Mouse (Mus musculus) forebrain, embryonic 15.5 days (tissue): ENCODE data around the gene Isg20l2. TPM values are rescaled to one million over a fixed set of nuclear protein-coding genes. Genes with fewer than 3 reads are reported as not detected.

Source experiments
- ATAC-seq: fragments of 200-750 bp; cut with Nextera tagmentation; replicated peaks from 2 replicates; pipeline ENCODE4 v1.8.0; 2017; ENCODE audit warnings: mild to moderate bottlenecking, moderate TSS enrichment, moderate library complexity
- H3K27ac ChIP-seq: fragments of 300-500 bp; sonication (generic); replicated peaks from 2 replicates; pipeline ENCODE4 v1.5.1; 2015; ENCODE audit warnings: mild to moderate bottlenecking, inconsistent platforms
- H3K27me3 ChIP-seq: fragments of 300-500 bp; sonication (generic); 2 replicates; pipeline ENCODE4 v1.6.1; 2015; ENCODE audit warnings: inconsistent platforms
- H3K36me3 ChIP-seq: fragments of 300-500 bp; sonication (generic); 2 replicates; pipeline ENCODE4 v1.6.1; 2015; ENCODE audit warnings: mild to moderate bottlenecking, inconsistent platforms
- H3K4me1 ChIP-seq: fragments of 300-500 bp; sonication (generic); 2 replicates; pipeline ENCODE4 v1.6.1; 2015; ENCODE audit warnings: inconsistent platforms
- H3K4me2 ChIP-seq: fragments of 300-500 bp; sonication (generic); replicated peaks from 2 replicates; pipeline ENCODE4 v1.6.1; 2015; ENCODE audit warnings: mild to moderate bottlenecking, inconsistent platforms
- H3K4me3 ChIP-seq: fragments of 300-500 bp; sonication (generic); 2 replicates; pipeline ENCODE4 v1.5.1; 2015; ENCODE audit warnings: mild to moderate bottlenecking, inconsistent platforms
- H3K9ac ChIP-seq: fragments of 300-500 bp; sonication (generic); replicated peaks from 2 replicates; pipeline ENCODE4 v1.6.1; 2015; ENCODE audit warnings: mild to moderate bottlenecking, inconsistent platforms
- H3K9me3 ChIP-seq: fragments of 300-500 bp; sonication (generic); 2 replicates; pipeline ENCODE4 v1.6.1; 2016; ENCODE audit warnings: inconsistent platforms
- WGBS: fragments of 180-500 bp; shearing (Covaris S2); methylation state at CpG from one replicate; pipeline ENCODE4 v1.1.7; 2015; ENCODE audit warnings: mixed read lengths; 5-methylcytosine and 5-hydroxymethylcytosine counted together
- polyA plus RNA-seq: library from polyadenylated mRNA; unstranded; fragments of >200 nt; fragmentation: Nextera tagmentation; extraction: Ambion mirVana; gene quantifications from 2 replicates; pipeline ENCODE4 v1.2.1, GENCODE M21; 2015

Gene Isg20l2
- polyA plus RNA-seq, 1 experiment from 2014 or later, result 50.0 TPM

DNA sequence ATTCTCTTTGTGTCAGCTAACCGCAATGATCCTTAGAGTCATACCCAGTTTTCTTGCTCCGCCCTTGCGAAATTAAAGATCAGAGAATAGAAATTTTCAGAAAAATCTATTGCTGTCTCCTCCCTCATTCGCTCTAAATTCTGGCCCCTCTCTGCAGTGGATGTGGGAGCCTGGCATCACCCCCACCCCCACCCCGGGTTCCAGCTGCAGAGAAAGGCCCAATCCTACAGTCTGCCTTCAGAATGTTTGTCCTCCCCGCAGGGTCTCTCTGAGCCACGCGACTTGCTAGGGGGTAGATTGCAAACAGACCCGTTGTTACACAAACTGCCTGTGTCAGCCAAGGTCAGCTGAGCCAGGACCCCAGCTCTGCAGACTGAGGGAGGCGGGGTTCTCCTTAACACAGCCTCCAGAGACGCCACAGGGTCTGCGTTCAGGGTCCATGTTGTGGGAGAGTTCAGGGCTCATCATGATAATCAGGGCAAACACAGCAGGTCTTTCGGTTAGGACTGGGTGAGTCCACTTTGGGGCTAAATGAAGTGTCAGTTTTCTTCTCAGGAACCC, 19.9 kb downstream of the Isg20l2 start:
- H3K4me3 ChIP-seq, result no peak overlapping the region

DNA sequence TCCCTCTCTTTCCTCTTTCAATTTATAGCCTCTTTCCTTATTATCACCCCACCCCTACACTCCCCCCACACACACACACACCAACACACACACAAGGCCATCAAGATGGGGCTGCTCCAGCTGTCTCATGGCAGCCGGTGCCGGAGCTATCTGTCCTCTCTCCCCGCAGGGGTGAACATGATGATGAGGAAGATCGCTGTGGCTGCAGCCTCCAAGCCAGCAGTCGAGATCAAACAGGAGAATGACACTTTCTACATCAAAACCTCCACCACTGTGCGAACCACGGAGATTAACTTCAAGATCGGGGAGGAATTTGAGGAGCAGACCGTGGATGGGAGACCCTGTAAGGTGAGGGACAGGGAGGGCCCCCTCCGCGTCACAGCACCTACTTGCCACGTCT, 21.8 kb downstream of the Isg20l2 start:
- H3K4me1 ChIP-seq, result peaks cover 47% of the 10 kb centered on the region
- H3K27me3 ChIP-seq, result no peaks in the 10 kb centered on the region
- no peak overlapping the region for H3K27ac ChIP-seq
- no peak overlapping the region for H3K9ac ChIP-seq
- H3K9me3 ChIP-seq, result no peaks in the 10 kb centered on the region
- H3K36me3 ChIP-seq, result no peaks in the 10 kb centered on the region
- no peak for ATAC-seq
- H3K4me3 ChIP-seq, result no peak overlapping the region
- peak overlapping the region; percentile 6; the same call in 1 of the 2 replicates for H3K4me2 ChIP-seq
- WGBS, result 21% methylated on average over 12 of the region's 12 CpGs

More for the DNA sequence above, 19.9 kb downstream of the Isg20l2 start:
- H3K36me3 ChIP-seq, result no peaks in the 10 kb centered on the region
- no peak overlapping the region for H3K4me2 ChIP-seq
- H3K27ac ChIP-seq, result no peak overlapping the region
- no peak for ATAC-seq
- H3K9ac ChIP-seq, result no peak overlapping the region
- H3K27me3 ChIP-seq, result no peaks in the 10 kb centered on the region
- peaks cover 59% of the 10 kb centered on the region for H3K4me1 ChIP-seq
- WGBS, result 8% methylated on average over 13 of the region's 13 CpGs
- no peaks in the 10 kb centered on the region for H3K9me3 ChIP-seq

DNA sequence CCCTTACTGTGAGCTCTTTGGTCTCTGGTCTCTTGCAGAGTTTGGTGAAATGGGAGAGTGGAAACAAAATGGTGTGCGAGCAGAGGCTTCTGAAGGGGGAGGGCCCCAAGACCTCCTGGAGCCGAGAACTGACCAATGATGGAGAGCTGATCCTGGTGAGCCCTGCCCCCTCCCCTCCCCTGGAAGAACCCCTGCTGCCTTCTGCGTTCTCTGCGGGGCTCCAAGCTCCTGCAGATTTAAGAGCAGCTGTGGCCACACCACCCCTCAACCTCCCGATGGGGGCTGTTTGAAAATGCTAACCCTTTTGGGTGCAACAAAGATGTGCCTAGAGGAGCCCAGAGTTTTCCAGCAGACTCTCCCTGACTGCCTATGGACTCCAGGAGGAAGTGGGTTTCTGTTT, 22.3 kb downstream of the Isg20l2 start:
- Histone ChIP-seq H3K4me3 (no peak overlapping the region), H3K9me3 (no peaks in the 10 kb centered on the region), H3K27me3 (no peaks in the 10 kb centered on the region), H3K9ac (no peak overlapping the region), H3K27ac (no peak overlapping the region), H3K4me2 (peak overlapping the region; percentile 6; the same call in 1 of the 2 replicates), H3K36me3 (no peaks in the 10 kb centered on the region), H3K4me1 (peaks cover 42% of the 10 kb centered on the region)
- WGBS, result 9% methylated on average over 5 of the region's 5 CpGs
- no peak for ATAC-seq

DNA sequence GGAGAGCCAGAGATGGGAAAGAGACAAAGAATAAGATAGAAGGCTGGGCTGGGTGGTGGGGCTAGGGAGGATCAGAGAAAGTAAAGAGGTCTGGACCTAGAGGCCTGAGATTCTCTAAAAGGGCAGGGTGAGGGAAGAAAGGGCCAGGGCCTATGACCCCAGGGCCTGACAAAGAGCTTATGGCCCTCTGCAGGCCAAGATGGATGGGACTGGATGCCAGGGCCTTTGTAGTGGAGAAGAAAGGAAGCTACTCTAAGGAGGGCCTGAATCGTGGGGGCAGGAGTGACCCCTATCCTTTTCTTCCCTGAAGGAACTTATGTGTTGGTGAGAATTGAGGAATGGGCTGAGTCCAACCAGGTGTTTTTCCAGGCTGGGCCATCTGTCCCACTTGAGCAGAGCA, 27.9 kb downstream of the Isg20l2 start:
- Histone ChIP-seq H3K36me3 (no peaks in the 10 kb centered on the region), H3K27ac (no peak overlapping the region), H3K27me3 (no peaks in the 10 kb centered on the region), H3K4me2 (no peak overlapping the region), H3K4me1 (peaks cover 15% of the 10 kb centered on the region), H3K9ac (no peak overlapping the region), H3K9me3 (no peaks in the 10 kb centered on the region), H3K4me3 (no peak overlapping the region)
- WGBS, result 12% methylated on average over 1 of the region's 1 CpGs
- no peak for ATAC-seq

DNA sequence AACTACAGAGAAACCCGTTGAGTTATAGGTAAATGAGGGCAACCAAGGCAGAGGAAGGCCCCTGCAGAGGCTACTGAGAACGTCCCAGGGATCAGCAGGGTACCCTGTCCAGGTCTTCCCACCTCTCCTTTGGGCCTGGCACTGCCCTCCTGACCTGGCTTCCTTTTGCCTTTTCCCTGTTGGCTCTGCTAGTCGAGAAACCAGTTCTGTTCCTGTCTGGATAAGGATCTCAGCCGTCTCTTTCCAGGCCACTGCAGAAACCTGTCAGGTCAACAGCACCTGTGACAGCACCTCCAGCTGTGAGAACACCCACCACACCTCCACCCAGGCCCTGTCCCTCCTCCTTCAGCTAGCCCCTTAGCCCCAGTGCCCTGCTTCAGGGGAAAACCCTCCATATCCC, 28.4 kb downstream of the Isg20l2 start:
- no peak for ATAC-seq
- no peak overlapping the region for H3K4me2 ChIP-seq
- H3K36me3 ChIP-seq, result no peaks in the 10 kb centered on the region
- H3K4me1 ChIP-seq, result peaks cover 14% of the 10 kb centered on the region
- whole genome bisulfite sequencing, result 39% methylated on average over 4 of the region's 4 CpGs
- no peak overlapping the region for H3K9ac ChIP-seq
- H3K27ac ChIP-seq, result no peak overlapping the region
- no peaks in the 10 kb centered on the region for H3K27me3 ChIP-seq
- no peak overlapping the region for H3K4me3 ChIP-seq
- H3K9me3 ChIP-seq, result no peaks in the 10 kb centered on the region

DNA sequence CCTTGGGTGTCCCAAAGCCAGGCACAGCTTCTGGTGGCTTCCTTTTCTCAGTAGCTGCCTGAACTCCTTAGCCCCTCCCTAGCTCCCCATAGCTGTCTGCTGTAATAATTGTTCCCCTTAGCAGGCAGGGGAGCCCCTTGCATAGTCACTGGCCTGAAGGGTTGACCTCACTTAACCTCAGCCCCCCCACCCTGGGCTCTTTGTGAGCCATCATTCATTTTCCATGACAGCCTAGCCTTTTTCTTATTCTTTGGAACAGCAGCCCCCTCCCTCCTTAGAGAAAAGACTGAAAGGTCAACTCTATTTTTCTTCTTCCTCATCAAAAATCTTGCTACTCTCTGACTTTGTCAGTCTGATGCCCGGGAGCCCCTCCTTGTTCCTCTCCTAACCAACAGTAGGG, 28.9 kb downstream of the Isg20l2 start:
- H3K4me1 ChIP-seq, result peaks cover 14% of the 10 kb centered on the region
- H3K9ac ChIP-seq, result no peak overlapping the region
- H3K36me3 ChIP-seq, result no peaks in the 10 kb centered on the region
- H3K27ac ChIP-seq, result no peak overlapping the region
- H3K27me3 ChIP-seq, result no peaks in the 10 kb centered on the region
- ATAC-seq, result no peak
- 33% methylated on average over 1 of the region's 1 CpGs for WGBS
- no peak overlapping the region for H3K4me2 ChIP-seq
- H3K9me3 ChIP-seq, result no peaks in the 10 kb centered on the region
- H3K4me3 ChIP-seq, result no peak overlapping the region

GRCm38 (mm10) chr3:87959371-87959770, 29.3 kb downstream of the Isg20l2 start:
- Histone ChIP-seq H3K27ac (no peak overlapping the region), H3K4me1 (peaks cover 14% of the 10 kb centered on the region), H3K27me3 (no peaks in the 10 kb centered on the region), H3K4me2 (no peak overlapping the region), H3K4me3 (no peak overlapping the region), H3K9me3 (no peaks in the 10 kb centered on the region), H3K9ac (no peak overlapping the region), H3K36me3 (no peaks in the 10 kb centered on the region)
- WGBS, result 72% methylated on average over 7 of the region's 7 CpGs
- ATAC-seq, result no peak

GRCm38 (mm10) chr3:87960191-87960585, 30.1 kb downstream of the Isg20l2 start:
- Histone ChIP-seq H3K9me3 (no peaks in the 10 kb centered on the region), H3K4me1 (peaks cover 14% of the 10 kb centered on the region), H3K27ac (peak overlapping the region; percentile 97), H3K27me3 (no peaks in the 10 kb centered on the region), H3K4me3 (peak overlapping the region; percentile 55), H3K4me2 (peak overlapping the region; percentile 91), H3K36me3 (no peaks in the 10 kb centered on the region), H3K9ac (peak overlapping the region; percentile 82)
- ATAC-seq, result peak; percentile 2; the same call in 1 of the 2 replicates
- WGBS, result 4% methylated on average over 10 of the region's 10 CpGs

- Histone ChIP-seq H3K27me3 (no peaks in the 10 kb centered on the region), H3K36me3 (no peaks in the 10 kb centered on the region), H3K9me3 (no peaks in the 10 kb centered on the region), H3K9ac (peak overlapping the region; percentile 82), H3K27ac (peak overlapping the region; percentile 97), H3K4me1 (peaks cover 14% of the 10 kb centered on the region), H3K4me2 (peak overlapping the region; percentile 91), H3K4me3 (peak overlapping the region; percentile 55)
- peak; percentile 99 for ATAC-seq
- under 1% methylated on average over 27 of the region's 27 CpGs for WGBS
Observed at GRCm38 (mm10) chr3:87960586-87961191, 30.6 kb downstream of the Isg20l2 start.

DNA sequence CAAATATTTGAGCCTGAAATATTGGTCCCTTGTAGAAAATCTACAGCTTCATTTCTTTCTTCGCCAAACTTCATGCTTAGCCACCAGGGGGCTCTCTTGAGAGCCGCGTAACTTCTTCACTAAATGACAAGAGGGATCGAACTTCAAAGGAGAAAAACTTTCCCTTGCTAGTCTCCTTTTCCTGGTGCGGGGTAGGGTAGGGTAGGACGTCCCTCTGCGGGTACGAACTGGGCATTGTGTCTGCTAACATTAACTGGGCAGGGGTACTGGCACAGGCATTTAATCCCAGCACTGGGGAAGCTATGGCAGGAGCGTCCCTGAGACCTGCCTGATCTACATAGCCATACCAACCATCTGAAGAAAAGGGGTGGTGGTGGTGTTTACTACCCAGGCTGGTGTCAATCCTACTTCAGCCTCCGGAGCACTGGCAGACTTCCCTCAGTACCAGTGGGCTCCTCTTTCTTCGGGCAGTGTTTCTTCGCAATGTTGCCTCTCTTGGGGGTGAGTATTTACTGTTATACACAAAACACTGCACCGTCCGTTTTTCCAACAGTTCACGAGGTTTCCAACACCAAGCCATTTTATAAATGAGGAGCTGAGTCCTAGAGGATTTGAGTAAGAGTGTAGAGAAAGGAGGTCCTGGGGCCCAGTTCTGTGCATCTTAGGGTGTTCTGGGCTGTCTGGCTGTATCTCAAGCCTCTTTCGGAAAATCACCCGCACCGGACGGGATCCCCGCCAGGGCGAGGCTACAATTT, 40.2 kb downstream of the Isg20l2 start:
- peak overlapping the region; percentile 96 for H3K4me2 ChIP-seq
- peaks cover 47% of the 10 kb centered on the region for H3K4me1 ChIP-seq

DNA sequence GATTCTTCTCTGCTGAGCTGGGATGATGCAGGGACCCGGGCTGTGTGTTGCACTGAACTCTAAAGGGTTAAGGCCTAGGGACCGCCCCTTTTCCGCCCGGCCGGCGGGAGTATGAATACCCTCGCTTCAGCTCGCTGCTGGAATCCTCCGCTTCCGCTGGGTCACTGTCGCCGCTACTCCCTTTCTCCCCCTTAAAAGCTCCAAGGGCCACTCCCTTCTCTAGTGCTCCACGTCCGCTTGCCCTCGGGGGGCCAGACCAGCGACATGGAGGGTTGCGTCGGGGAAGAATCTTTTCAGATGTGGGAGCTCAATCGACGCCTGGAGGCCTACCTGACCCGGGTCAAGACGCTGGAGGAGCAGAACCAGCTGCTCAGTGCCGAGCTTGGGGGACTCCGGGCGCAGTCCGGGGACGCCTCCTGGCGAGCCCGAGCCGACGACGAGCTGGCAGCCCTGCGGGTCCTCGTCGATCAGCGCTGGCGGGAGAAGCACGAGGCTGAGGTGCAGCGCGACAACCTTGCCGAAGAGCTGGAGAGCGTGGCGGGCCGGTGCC, 40.9 kb downstream of the Isg20l2 start, which contains the start of gene Nes:
Gene Nes, plus strand, starts transcription at position 140 of the 550 bp plus-strand sequence.
- no peaks in the 10 kb centered on the region for H3K27me3 ChIP-seq
- H3K36me3 ChIP-seq, result no peaks in the 10 kb centered on the region
- H3K4me1 ChIP-seq, result peaks cover 47% of the 10 kb centered on the region
- no peaks in the 10 kb centered on the region for H3K9me3 ChIP-seq
- H3K4me2 ChIP-seq, result peak within 1 kb of the TSS; percentile 96
- peak within 1 kb of the TSS; percentile 72 for H3K27ac ChIP-seq
- H3K9ac ChIP-seq, result peak within 1 kb of the TSS; percentile 74
- peak within 1 kb of the TSS; percentile 68 for H3K4me3 ChIP-seq
- peak; percentile 72 for ATAC-seq
- WGBS, result under 1% methylated on average over 44 of the region's 44 CpGs

More for the DNA sequence above, 40.2 kb downstream of the Isg20l2 start:
- WGBS, result under 1% methylated on average over 21 of the region's 21 CpGs
- Histone ChIP-seq H3K9ac (peak overlapping the region; percentile 74), H3K27me3 (no peaks in the 10 kb centered on the region), H3K9me3 (no peaks in the 10 kb centered on the region), H3K27ac (peak overlapping the region; percentile 72), H3K36me3 (no peaks in the 10 kb centered on the region), H3K4me3 (peak overlapping the region; percentile 68)
- 0 out of 2 replicates have a peak, but pooled peaks have one; percentile 6 for ATAC-seq
